Mouse (Mus musculus): ENCODE measurements around the gene Rusc1. TPM values are rescaled to one million over a fixed set of nuclear protein-coding genes. Genes with fewer than 3 reads are reported as not detected.

Rusc1 gene
- 100 to 1,000 TPM; 205 to 214 TPM for total RNA-seq (2021)
- long read RNA-seq, experiment 1, transcript Rusc1-201 (10 exons, 3,316 nt) = major isoform, 125 of 253 reads
- long read RNA-seq, experiment 1, partial matches to known transcripts = 104 of 253 reads
- long read RNA-seq, experiment 1, other reads (novel, unspliced or antisense) = 19 of 253 reads
- long read RNA-seq, experiment 2, transcript Rusc1-201 (10 exons, 3,316 nt) = major isoform, 108 of 232 reads
- long read RNA-seq, experiment 2, partial matches to known transcripts = 95 of 232 reads
- long read RNA-seq, experiment 2, other reads (novel, unspliced or antisense) = 25 of 232 reads

- intact Hi-C loops (cut with DNase I) = loop anchor here (5.0 kb wide), 1 partner anchor 69 kb away; the partner anchor contains the start of genes Clk2 and Hcn3
- peak; percentile 94 for DNase-seq (ENCODE audit: low spot score in 2 of 2)
Observed at GRCm38 (mm10) chr3:89093175-89093574, at the start of gene Rusc1. TSS of gene Rusc1 (minus strand) at chr3:89093311.

DNA sequence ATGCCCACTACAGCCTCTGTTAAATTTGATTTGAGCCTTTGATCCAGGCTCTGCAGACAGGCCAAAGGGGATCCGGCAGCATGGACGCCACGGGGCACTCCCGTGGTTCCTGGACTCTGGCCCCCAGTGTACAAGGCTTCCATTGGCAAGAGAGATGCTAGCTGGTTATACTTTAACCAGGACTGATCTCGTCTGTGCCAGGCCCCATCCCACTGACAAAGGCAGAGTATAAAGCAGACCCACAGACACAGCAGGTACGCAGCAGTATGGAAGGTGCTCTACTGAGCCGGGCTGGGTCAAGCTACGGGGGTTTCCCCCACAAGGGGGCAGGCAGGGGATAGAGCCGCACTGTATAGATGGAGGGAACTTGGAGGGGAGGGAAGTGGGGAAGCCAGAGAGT is 43.3 kb upstream of the Rusc1 start:
- DNase-seq (ENCODE audit: low spot score in 2 of 2) = no peak
- intact Hi-C loops (cut with DNase I) = no loop called here

GRCm38 (mm10) chr3:89135958-89136357 is 42.8 kb upstream of the Rusc1 start, which contains the start of gene Pklr:
TSS of gene Pklr (plus strand) at chr3:89136142.
- intact Hi-C loops (cut with DNase I) = no loop called here
- DNase-seq (ENCODE audit: low spot score in 2 of 2) = no peak

DNA sequence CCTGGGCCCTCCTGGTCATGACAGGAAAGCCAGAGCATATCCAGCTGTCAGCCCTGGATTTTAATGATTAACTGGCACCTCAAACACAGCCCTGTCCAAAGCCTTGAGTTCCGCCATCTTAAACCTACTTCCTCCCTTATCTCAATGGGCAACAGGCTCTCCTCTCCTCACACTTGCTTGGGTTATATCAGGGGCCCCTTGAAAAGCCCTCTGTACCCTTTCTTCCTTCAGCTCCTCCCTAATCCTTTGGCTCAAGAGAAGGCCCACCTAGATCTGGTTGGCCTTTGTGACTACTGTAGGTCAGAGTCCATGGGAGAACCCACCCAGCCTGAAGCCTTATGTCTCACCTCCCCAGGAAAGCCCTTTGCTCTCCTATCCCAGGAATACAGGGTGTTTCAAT is 40.6 kb upstream of the Rusc1 start:
- intact Hi-C loops (cut with DNase I) = no loop called here
- no peak for DNase-seq (ENCODE audit: low spot score in 2 of 2)

GRCm38 (mm10) chr3:89133063-89133450 is 39.9 kb upstream of the Rusc1 start:
- no peak for DNase-seq (ENCODE audit: low spot score in 2 of 2)
- intact Hi-C loops (cut with DNase I) = no loop called here

- DNase-seq (ENCODE audit: low spot score in 2 of 2) = peak; percentile 38 to 53
- intact Hi-C loops (cut with DNase I) = no loop called here
Observed at GRCm38 (mm10) chr3:89132285-89133062, 39.4 kb upstream of the Rusc1 start.

DNA sequence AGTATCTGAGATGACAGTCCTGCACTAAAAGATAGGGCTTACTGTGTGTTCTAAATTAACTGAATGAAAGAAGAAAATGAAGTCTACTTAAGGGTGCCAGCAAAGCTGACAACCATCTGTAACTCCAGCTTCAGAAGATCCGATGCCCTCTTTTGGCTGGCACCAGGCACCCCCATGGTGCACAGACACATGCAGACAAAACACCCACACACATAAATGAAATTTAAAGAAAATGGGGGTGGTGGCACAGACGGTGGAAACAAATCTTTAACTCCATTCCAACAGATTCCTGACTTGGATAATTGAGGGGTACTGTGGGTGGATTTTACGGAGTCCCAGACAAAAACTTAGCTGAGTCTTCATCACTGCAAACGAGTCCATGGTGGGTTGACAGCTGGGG is 38.7 kb upstream of the Rusc1 start:
- intact Hi-C loops (cut with DNase I) = no loop called here
- DNase-seq (ENCODE audit: low spot score in 2 of 2) = peak; percentile 64 to 82

DNA sequence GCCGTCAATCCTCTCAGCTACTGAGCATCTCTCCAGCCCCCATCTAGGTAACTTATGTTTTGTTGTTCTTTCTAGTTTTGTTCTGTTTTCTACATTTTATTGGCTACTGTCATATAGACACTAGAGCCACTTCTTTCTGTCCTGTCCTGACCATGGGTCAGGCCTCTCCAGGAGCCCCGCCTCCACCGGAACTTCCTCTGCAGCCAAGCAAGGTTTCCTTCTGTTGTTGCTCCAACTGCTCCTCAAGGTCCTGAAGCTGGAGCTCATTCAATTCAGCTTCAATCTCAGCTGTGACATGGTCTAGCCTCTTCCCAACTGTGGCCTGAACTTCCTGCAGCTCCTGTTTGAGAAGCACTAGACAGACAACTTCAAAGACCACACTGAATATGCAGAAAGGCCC is 36.8 kb upstream of the Rusc1 start:
- DNase-seq (ENCODE audit: low spot score in 2 of 2) = no peak
- intact Hi-C loops (cut with DNase I) = no loop called here

DNA sequence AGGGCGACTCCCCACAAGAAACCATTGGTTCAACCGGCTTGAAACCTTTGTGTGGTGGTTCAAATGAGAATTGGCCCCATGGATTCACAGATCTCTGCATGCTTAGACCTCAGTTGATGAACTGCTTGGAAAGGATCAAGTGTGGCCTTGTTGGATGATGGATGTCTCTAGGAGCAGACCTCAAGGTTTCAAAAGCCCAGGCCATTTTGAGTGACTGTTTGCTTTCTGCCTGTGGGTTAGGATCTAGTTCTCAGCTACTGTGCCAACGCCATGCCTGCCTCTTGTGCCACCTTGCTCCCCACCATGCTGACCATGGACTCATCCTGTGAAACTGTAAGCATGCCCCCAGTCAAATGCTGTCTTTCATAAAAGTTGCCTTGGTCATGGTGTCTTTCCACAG is 32.9 kb upstream of the Rusc1 start:
- intact Hi-C loops (cut with DNase I) = no loop called here
- DNase-seq (ENCODE audit: low spot score in 2 of 2) = no peak

GRCm38 (mm10) chr3:89124241-89124640 is 31.1 kb upstream of the Rusc1 start:
- intact Hi-C loops (cut with DNase I) = no loop called here
- DNase-seq (ENCODE audit: low spot score in 2 of 2) = no peak

DNA sequence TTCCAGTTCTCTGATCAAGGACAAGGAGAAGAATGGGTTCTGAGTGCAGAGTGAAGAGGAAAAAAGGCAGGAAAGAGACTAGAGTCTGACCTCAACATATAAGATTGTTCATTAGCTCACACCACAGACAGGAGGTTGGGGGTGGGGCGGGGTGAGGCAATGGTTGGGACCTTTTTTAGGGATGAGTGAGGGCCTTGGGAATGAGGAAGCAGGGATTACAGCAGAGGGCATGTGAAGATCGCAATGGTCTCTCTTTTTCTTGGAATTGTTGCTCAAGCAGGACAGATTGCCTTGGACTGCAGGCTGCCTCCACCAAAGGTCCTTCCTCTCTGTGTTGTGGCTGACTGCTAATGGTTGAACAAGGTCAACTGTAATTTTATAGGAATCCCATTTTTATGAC is 30.2 kb upstream of the Rusc1 start:
- no peak for DNase-seq (ENCODE audit: low spot score in 2 of 2)

DNA sequence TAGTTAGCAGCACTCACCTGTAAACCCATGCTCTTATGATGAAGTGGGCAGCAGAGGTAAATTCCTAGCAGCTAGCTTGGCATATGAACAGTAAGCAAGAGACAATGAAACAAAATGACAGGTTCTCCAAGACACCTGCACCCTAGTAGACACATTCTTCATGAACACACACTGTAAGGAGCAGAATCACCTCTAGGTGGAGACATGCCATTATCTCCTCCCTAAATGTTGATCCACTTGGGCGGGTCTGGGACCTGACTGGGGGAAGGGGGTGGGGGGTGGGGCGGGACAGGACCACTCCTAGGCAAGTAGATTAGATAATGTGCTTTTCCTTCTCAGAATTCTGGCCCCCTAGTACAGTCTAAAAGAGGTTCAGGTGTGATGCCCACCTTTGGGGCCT is 22.4 kb upstream of the Rusc1 start:
- peak in 1 of 2 experiments; percentile 36 for DNase-seq (ENCODE audit: low spot score in 2 of 2)
- intact Hi-C loops (cut with DNase I) = loop anchor here (5.0 kb wide), 2 partner anchors 42 to 97 kb away; no protein-coding TSS in a partner anchor

More for the DNA sequence above, 30.2 kb upstream of the Rusc1 start:
- intact Hi-C loops (cut with DNase I) = no loop called here

- no peak for DNase-seq (ENCODE audit: low spot score in 2 of 2)
- intact Hi-C loops (cut with DNase I) = no loop called here
Observed at GRCm38 (mm10) chr3:89113058-89113457, 19.9 kb upstream of the Rusc1 start.

DNA sequence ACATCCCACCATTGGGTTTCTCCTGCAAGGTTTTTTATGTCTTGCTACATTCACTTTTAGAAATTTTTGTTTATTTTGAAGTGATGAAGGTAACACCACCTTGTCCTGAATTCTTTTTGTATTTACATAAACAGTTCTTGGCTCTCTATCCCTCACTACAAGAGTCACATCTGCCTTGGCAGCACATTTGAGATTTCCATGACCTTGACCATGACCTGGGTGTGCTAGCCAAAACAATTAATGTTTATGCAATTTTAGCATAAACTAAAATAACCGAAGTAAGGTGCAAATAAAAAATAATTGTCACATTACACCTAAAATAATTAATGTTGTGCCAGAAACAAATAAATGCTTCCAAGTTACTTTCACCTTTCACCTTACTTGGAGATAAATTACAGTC is 15.0 kb upstream of the Rusc1 start:
- intact Hi-C loops (cut with DNase I) = no loop called here
- DNase-seq (ENCODE audit: low spot score in 2 of 2) = no peak

GRCm38 (mm10) chr3:89107545-89107944 is 14.4 kb upstream of the Rusc1 start:
- intact Hi-C loops (cut with DNase I) = no loop called here
- DNase-seq (ENCODE audit: low spot score in 2 of 2) = no peak

DNA sequence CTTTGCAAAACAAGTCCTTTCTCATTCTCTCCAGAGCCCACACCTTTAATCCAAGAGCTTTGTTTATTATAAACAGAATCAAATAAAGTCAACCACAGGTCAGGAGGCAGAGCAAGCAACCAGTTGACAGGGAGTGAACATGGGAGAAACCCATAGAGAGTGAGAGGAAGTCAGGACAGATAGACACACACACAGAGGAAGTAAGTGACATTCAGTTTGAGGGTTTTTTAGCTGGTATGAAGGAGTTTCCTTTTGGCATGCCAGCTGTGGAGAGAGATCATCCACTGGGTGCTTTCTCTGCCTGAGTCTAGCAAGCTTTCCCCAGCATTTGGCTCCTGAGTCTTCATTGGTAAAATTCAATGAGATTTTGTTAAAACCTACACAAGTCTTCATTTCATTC is 13.8 kb upstream of the Rusc1 start:
- DNase-seq (ENCODE audit: low spot score in 2 of 2) = no peak
- intact Hi-C loops (cut with DNase I) = no loop called here

DNA sequence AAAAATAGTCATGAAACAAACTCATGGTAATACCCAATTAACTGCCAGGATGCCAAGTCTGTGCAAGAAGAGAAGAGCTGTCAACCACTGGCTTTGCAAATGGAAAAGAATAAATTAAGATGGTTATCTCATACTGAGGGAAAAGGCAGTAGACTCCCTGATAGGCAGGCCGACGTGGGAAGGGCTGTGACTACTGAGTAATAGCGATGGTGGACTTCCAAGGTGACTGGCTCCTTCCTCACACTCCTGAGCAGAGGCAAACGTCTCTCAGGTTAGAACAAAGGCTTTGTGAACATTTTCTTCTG is 10.1 kb upstream of the Rusc1 start:
- DNase-seq (ENCODE audit: low spot score in 2 of 2) = no peak
- intact Hi-C loops (cut with DNase I) = no loop called here

- intact Hi-C loops (cut with DNase I) = no loop called here
- no peak for DNase-seq (ENCODE audit: low spot score in 2 of 2)
Observed at GRCm38 (mm10) chr3:89102495-89103290, 9.6 kb upstream of the Rusc1 start.

DNA sequence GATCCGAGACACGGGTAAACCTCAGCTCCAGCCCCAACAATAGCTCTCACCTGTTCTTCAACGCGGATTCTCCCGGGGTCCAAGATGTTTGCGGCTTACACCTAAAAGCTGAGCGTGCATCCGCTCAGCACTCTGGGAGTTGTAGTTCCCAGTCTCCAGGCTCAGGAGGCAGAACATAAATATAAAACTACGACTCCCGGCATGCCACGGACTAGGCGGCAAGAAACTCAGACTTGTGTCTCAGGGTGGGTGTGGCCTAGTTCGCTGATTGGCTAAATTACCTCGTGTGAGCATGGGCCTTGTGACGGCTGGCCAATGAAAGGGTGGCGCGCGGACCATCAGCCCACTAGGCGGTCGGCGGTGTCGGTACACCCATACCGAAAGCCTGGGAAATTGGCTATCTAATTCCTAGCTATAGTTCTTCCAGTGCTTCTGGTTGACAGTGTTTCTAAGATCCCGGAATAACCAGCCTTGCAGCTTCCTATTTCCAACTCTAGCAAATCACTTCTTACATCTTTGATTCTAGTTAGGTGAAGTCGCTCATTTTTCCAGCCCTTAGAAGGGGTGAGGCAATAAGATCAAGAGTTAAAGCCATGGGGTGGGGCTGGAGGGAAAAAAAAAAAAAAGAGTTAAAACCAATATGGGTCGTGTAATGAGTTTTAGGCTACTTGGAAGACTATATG is 8.8 kb upstream of the Rusc1 start, which contains the start of gene Fdps:
Gene Fdps, minus strand, starts transcription at position 148 of the 683 bp plus-strand sequence.
- peak; percentile 98 to 99 for DNase-seq (ENCODE audit: low spot score in 2 of 2)
- intact Hi-C loops (cut with DNase I) = no loop called here

GRCm38 (mm10) chr3:89101459-89101811 is 8.3 kb upstream of the Rusc1 start:
- peak in 1 of 2 experiments; percentile 58 for DNase-seq (ENCODE audit: low spot score in 2 of 2)
- intact Hi-C loops (cut with DNase I) = no loop called here
